Mouse (Mus musculus) testis, adult 2 months (tissue): ENCODE data around the gene Tmem230.

Experiments
- CTCF ChIP-seq: fragments of 200-500 bp; IDR thresholded peaks from 2 replicates; pipeline ENCODE4 v1.5.1; 2012; ENCODE audit warnings: low read depth, mild to moderate bottlenecking, inconsistent platforms, low read length, moderate library complexity; ENCODE audit not compliant: control insufficient read depth, insufficient read depth, insufficient replicate concordance
- POLR2A ChIP-seq: fragments of 200-500 bp; IDR thresholded peaks from 2 replicates; pipeline ENCODE4 v1.6.1; 2012; ENCODE audit warnings: low read depth, mild to moderate bottlenecking, inconsistent platforms, low read length, moderate library complexity; ENCODE audit not compliant: control insufficient read depth

DNA sequence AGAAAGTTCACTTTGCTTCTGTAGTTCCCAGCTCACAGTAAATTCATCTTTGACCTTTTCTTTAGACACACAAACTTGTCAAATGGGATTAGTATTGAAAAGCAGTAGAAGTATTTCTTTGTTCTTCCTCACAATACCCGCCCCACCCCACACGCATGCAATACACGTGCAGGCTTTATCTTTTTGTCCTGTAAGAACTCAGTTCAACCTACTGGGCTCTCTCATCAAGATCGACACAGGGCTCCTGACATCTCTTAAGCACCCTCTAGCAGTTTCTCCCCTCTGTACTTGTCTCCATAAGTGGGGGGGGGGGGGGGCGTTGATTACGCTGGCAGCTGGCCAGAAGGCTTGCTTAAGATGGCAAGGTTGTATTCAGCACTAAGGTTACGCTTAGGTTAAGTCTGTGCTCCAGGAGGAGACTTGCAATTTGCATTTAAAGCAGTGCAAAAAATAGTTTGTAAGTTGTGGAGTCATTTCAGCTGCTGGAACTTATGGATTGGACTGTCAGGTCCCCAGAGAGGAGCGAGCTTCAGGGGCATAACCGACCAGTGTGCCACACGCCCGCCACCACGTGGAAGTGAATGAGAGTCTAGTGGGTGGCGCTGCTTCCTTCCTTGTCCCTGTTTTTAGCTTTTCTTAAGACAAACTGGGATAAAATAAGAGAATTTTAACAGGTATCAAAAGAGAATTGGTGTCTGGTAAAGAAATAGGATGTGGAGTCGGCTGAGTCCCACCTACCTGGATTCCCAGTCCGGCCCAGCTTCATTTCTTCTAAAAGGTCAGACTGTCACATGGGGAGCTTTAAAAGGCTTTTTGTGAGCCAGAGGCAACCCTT lies 35.8 kb upstream of the Tmem230 start:
- no peak for TF ChIP-seq CTCF
- TF ChIP-seq POLR2A: no peak
